29 mouse cellular contexts compared by ENCODE assay signal in genomic region chr19:25295207-25295606, GRCm38 (mm10). TPM values are rescaled to one million over a fixed set of nuclear protein-coding genes. Genes with fewer than 3 reads are reported as not detected.
DNase-seq lines count a peak whose midpoint lies in the region; ATAC-seq lines count a peak whose summit lies in the region.
"Had no signal": no experiment of that assay in that cellular context is flagged by ENCODE, and none has a peak within 500 bp of the region (broad histone marks: within the 10 kb centered on the region; RNA-seq: fewer than 3 reads in every experiment).

No protein-coding gene starts in this region.

- WGBS in kidney, embryonic 15.5 days: 52% methylated on average over 4 of the region's 4 CpGs
- WGBS in neural tube, embryonic 15.5 days: 74% methylated on average over 4 of the region's 4 CpGs

- no peak overlapping the region for H3K4me3 ChIP-seq in kidney, embryonic 15.5 days (replicated peaks)
- H3K4me3 ChIP-seq in neural tube, embryonic 15.5 days (replicated peaks): no peak overlapping the region
- H3K4me3 ChIP-seq: embryonic facial prominence, embryonic 15.5 days; forebrain, embryonic 13.5 days; hindbrain, embryonic 13.5 days; limb, embryonic 12.5 days; megakaryocyte, embryonic 14.5 days; midbrain, embryonic 12.5 days; myocyte; neural tube, embryonic 13.5 days had no signal

- H3K27ac ChIP-seq in kidney, embryonic 15.5 days: no peak overlapping the region
- no peak overlapping the region for H3K27ac ChIP-seq in neural tube, embryonic 15.5 days (replicated peaks)
- H3K27ac ChIP-seq: embryonic facial prominence, embryonic 15.5 days; forebrain, embryonic 13.5 days; hindbrain, embryonic 13.5 days; limb, embryonic 12.5 days; midbrain, embryonic 12.5 days; neural tube, embryonic 13.5 days had no signal

- ATAC-seq in kidney, embryonic 15.5 days (replicated peaks; ENCODE audit: low FRiP score): no peak
- ATAC-seq in neural tube, embryonic 15.5 days (ENCODE audit: low FRiP score): no peak
- ATAC-seq: forebrain, embryonic 13.5 days; intestine, embryonic 16.5 days had no signal

- no peak overlapping the region for H3K4me2 ChIP-seq in kidney, embryonic 15.5 days
- H3K4me2 ChIP-seq in neural tube, embryonic 15.5 days: no peak overlapping the region
- H3K4me2 ChIP-seq: embryonic facial prominence, embryonic 15.5 days; forebrain, embryonic 13.5 days; heart, embryonic 11.5 days; hindbrain, embryonic 13.5 days; limb, embryonic 12.5 days; liver, embryonic 11.5 days; midbrain, embryonic 12.5 days; neural tube, embryonic 13.5 days had no signal

- no peaks in the 10 kb centered on the region for H3K36me3 ChIP-seq in kidney, embryonic 15.5 days
- H3K36me3 ChIP-seq in neural tube, embryonic 15.5 days: no peaks in the 10 kb centered on the region
- H3K36me3 ChIP-seq: embryonic facial prominence, embryonic 15.5 days; hindbrain, embryonic 13.5 days; limb, embryonic 12.5 days; midbrain, embryonic 12.5 days; neural tube, embryonic 13.5 days had no signal

- H3K27me3 ChIP-seq in kidney, embryonic 15.5 days: no peaks in the 10 kb centered on the region
- no peaks in the 10 kb centered on the region for H3K27me3 ChIP-seq in neural tube, embryonic 15.5 days (replicated peaks)
- H3K27me3 ChIP-seq: embryonic facial prominence, embryonic 15.5 days; forebrain, embryonic 13.5 days; hindbrain, embryonic 13.5 days; megakaryocyte, embryonic 14.5 days; midbrain, embryonic 12.5 days; neural tube, embryonic 13.5 days had no signal

- peaks cover 13% of the 10 kb centered on the region for H3K4me1 ChIP-seq in kidney, embryonic 15.5 days
- no peaks in the 10 kb centered on the region for H3K4me1 ChIP-seq in neural tube, embryonic 15.5 days
- H3K4me1 ChIP-seq: embryonic facial prominence, embryonic 15.5 days; hindbrain, embryonic 13.5 days; megakaryocyte, embryonic 14.5 days; midbrain, embryonic 12.5 days; neural tube, embryonic 13.5 days had no signal

- no peaks in the 10 kb centered on the region for H3K9me3 ChIP-seq in kidney, embryonic 15.5 days (replicated peaks)
- no peaks in the 10 kb centered on the region for H3K9me3 ChIP-seq in neural tube, embryonic 15.5 days (replicated peaks)
- H3K9me3 ChIP-seq: embryonic facial prominence, embryonic 15.5 days; forebrain, embryonic 13.5 days; hindbrain, embryonic 13.5 days; limb, embryonic 12.5 days; megakaryocyte, embryonic 14.5 days; midbrain, embryonic 12.5 days; neural tube, embryonic 13.5 days had no signal

- H3K9ac ChIP-seq in kidney, embryonic 15.5 days: no peak overlapping the region
- no peak overlapping the region for H3K9ac ChIP-seq in neural tube, embryonic 15.5 days (replicated peaks)
- H3K9ac ChIP-seq: embryonic facial prominence, embryonic 15.5 days; forebrain, embryonic 13.5 days; hindbrain, embryonic 13.5 days; limb, embryonic 12.5 days; midbrain, embryonic 12.5 days; neural tube, embryonic 13.5 days had no signal

- peak; percentile 12 for DNase-seq in adrenal gland, postnatal 14 days
- no peak for DNase-seq in adrenal gland, adult (ENCODE audit: inconsistent age in 2 of 2, low spot score in 1 of 2)
- peak; percentile 43 for DNase-seq in kidney, adult 18-20 months
- peak; percentile 10 for DNase-seq in neural tube, embryonic 10.5 days (ENCODE audit: extremely low spot score, low spot score)
- DNase-seq in kidney, postnatal 36 days: peak; percentile 54 to 73
- no peak for DNase-seq in ovary, postnatal 14 days (ENCODE audit: low spot score)
- DNase-seq: adrenal gland, adult 8-10 months; cerebellum, adult 11-12 months; gastrocnemius, postnatal 14 days; heart, adult 18-20 months; heart, postnatal 4 days; lung, postnatal 4 days; retina, postnatal 1 day; right cerebral cortex, postnatal 14 days; thymus, postnatal 14 days had no signal

RNA-seq across cellular contexts. Expression of gene Kank1, which starts 58.4 kb away (rescaled TPM):
- 22.3 and 26.1 TPM in 2 replicates for total RNA-seq in adrenal gland, postnatal 14 days (2021)
- 26.2 and 26.5 TPM in 2 replicates for polyA plus RNA-seq in kidney, embryonic 15.5 days (2015; fragmentation: Nextera tagmentation; extraction: Ambion mirVana)
- 12.6 and 14.7 TPM in 2 replicates for polyA plus RNA-seq in neural tube, embryonic 15.5 days (2015; fragmentation: Nextera tagmentation; extraction: Ambion mirVana)
- total RNA-seq: common myeloid progenitor, adult 5-6 weeks had no signal

Comparison
In these comparisons a context has a peak if more than half of its experiments do, and no peak if none do; other contexts are left out.
1. DNase-seq: peak in adrenal gland, postnatal 14 days (single experiment), kidney, adult 18-20 months (single experiment), neural tube, embryonic 10.5 days (single experiment) and kidney, postnatal 36 days (2 of 2); none in adrenal gland, adult (0 of 2) and ovary, postnatal 14 days (single experiment).